Mouse (Mus musculus): ENCODE data around the gene Gldc. TPM values are rescaled to one million over a fixed set of nuclear protein-coding genes. Genes with fewer than 3 reads are reported as not detected.

Gene Gldc
- polyA plus RNA-seq, 1 experiment from 2014 or later = 13.0 TPM

GRCm38 (mm10) chr19:30166801-30167505 is 8.3 kb downstream of the Gldc start:
- Histone ChIP-seq H3K27me3 (replicated peaks; ENCODE audit: control insufficient read depth, insufficient read depth, low read length) (no peaks in the 10 kb centered on the region), H3K4me1 (ENCODE audit: control insufficient read depth, insufficient read depth, low read length) (no peaks in the 10 kb centered on the region), H3K36me3 (ENCODE audit: control insufficient read depth, insufficient read depth, low read length) (no peaks in the 10 kb centered on the region), H3K27ac (ENCODE audit: low read depth, low read length) (no peak overlapping the region), H3K4me2 (ENCODE audit: low read length) (no peak overlapping the region), H3K4me3 (ENCODE audit: low read depth, low read length) (no peak overlapping the region), H3K9me3 (replicated peaks; ENCODE audit: control insufficient read depth, low read length) (no peaks in the 10 kb centered on the region), H3K9ac (ENCODE audit: low read length) (no peak overlapping the region)
- 93% methylated on average over 20 of the region's 20 CpGs for WGBS
- DNase-seq (ENCODE audit: low spot score) (no peak), ATAC-seq (no peak)

- 59% methylated on average over 2 of the region's 2 CpGs for WGBS
- H3K27ac ChIP-seq (ENCODE audit: low read depth, low read length) = no peak overlapping the region
- H3K27me3 ChIP-seq (replicated peaks; ENCODE audit: control insufficient read depth, insufficient read depth, low read length) = no peaks in the 10 kb centered on the region
- H3K4me1 ChIP-seq (ENCODE audit: control insufficient read depth, insufficient read depth, low read length) = no peaks in the 10 kb centered on the region
- DNase-seq (ENCODE audit: low spot score) = peak; percentile 20
- no peak overlapping the region for H3K4me3 ChIP-seq (ENCODE audit: low read depth, low read length)
- H3K9ac ChIP-seq (ENCODE audit: low read length) = no peak overlapping the region
- no peak overlapping the region for H3K4me2 ChIP-seq (ENCODE audit: low read length)
- H3K36me3 ChIP-seq (ENCODE audit: control insufficient read depth, insufficient read depth, low read length) = no peaks in the 10 kb centered on the region
- no peak for ATAC-seq
- H3K9me3 ChIP-seq (replicated peaks; ENCODE audit: control insufficient read depth, low read length) = no peaks in the 10 kb centered on the region
Observed at GRCm38 (mm10) chr19:30164228-30164627, 11.0 kb downstream of the Gldc start.

GRCm38 (mm10) chr19:30162808-30163207 is 12.4 kb downstream of the Gldc start:
- Histone ChIP-seq H3K4me2 (ENCODE audit: low read length) (no peak overlapping the region), H3K27ac (ENCODE audit: low read depth, low read length) (no peak overlapping the region), H3K4me1 (ENCODE audit: control insufficient read depth, insufficient read depth, low read length) (0 out of 2 replicates have a peak, but pooled peaks cover 2% of the 10 kb centered on the region), H3K9ac (ENCODE audit: low read length) (no peak overlapping the region), H3K27me3 (replicated peaks; ENCODE audit: control insufficient read depth, insufficient read depth, low read length) (no peaks in the 10 kb centered on the region), H3K9me3 (replicated peaks; ENCODE audit: control insufficient read depth, low read length) (no peaks in the 10 kb centered on the region), H3K36me3 (ENCODE audit: control insufficient read depth, insufficient read depth, low read length) (no peaks in the 10 kb centered on the region), H3K4me3 (ENCODE audit: low read depth, low read length) (no peak overlapping the region)
- WGBS = 83% methylated on average over 5 of the region's 5 CpGs
- ATAC-seq (no peak), DNase-seq (ENCODE audit: low spot score) (no peak)

GRCm38 (mm10) chr19:30160021-30160420 is 15.2 kb downstream of the Gldc start:
- Histone ChIP-seq H3K9ac (ENCODE audit: low read length) (no peak overlapping the region), H3K36me3 (ENCODE audit: control insufficient read depth, insufficient read depth, low read length) (no peaks in the 10 kb centered on the region), H3K4me1 (ENCODE audit: control insufficient read depth, insufficient read depth, low read length) (peaks cover 16% of the 10 kb centered on the region; the same call in 1 of the 2 replicates), H3K4me2 (ENCODE audit: low read length) (no peak overlapping the region), H3K4me3 (ENCODE audit: low read depth, low read length) (no peak overlapping the region), H3K9me3 (replicated peaks; ENCODE audit: control insufficient read depth, low read length) (no peaks in the 10 kb centered on the region), H3K27me3 (replicated peaks; ENCODE audit: control insufficient read depth, insufficient read depth, low read length) (no peaks in the 10 kb centered on the region), H3K27ac (ENCODE audit: low read depth, low read length) (peak overlapping the region; percentile 27; the same call in 1 of the 2 replicates)
- ATAC-seq = peak; percentile 87
- 5% methylated on average over 2 of the region's 2 CpGs for WGBS
- peak; percentile 93 for DNase-seq (ENCODE audit: low spot score)

GRCm38 (mm10) chr19:30158189-30158588 is 17.0 kb downstream of the Gldc start:
- no peak for ATAC-seq
- 90% methylated on average over 4 of the region's 4 CpGs for WGBS

GRCm38 (mm10) chr19:30157031-30157687 is 18.1 kb downstream of the Gldc start:
- DNase-seq (ENCODE audit: low spot score) (peak; percentile 89), ATAC-seq (peak; percentile 72)
- H3K36me3 ChIP-seq (ENCODE audit: control insufficient read depth, insufficient read depth, low read length) = no peaks in the 10 kb centered on the region
- no peak overlapping the region for H3K9ac ChIP-seq (ENCODE audit: low read length)
- no peak overlapping the region for H3K27ac ChIP-seq (ENCODE audit: low read depth, low read length)
- 9% methylated on average over 12 of the region's 12 CpGs for WGBS
- no peaks in the 10 kb centered on the region for H3K9me3 ChIP-seq (replicated peaks; ENCODE audit: control insufficient read depth, low read length)
- peaks cover 25% of the 10 kb centered on the region; the same call in 1 of the 2 replicates for H3K4me1 ChIP-seq (ENCODE audit: control insufficient read depth, insufficient read depth, low read length)
- peak overlapping the region; percentile 23; the same call in 1 of the 2 replicates for H3K4me2 ChIP-seq (ENCODE audit: low read length)
- no peak overlapping the region for H3K4me3 ChIP-seq (ENCODE audit: low read depth, low read length)
- H3K27me3 ChIP-seq (replicated peaks; ENCODE audit: control insufficient read depth, insufficient read depth, low read length) = no peaks in the 10 kb centered on the region

More at GRCm38 (mm10) chr19:30158189-30158588, 17.0 kb downstream of the Gldc start:
- no peak for DNase-seq (ENCODE audit: low spot score)
- Histone ChIP-seq H3K9me3 (replicated peaks; ENCODE audit: control insufficient read depth, low read length) (no peaks in the 10 kb centered on the region), H3K9ac (ENCODE audit: low read length) (no peak overlapping the region), H3K4me2 (ENCODE audit: low read length) (no peak overlapping the region), H3K4me1 (ENCODE audit: control insufficient read depth, insufficient read depth, low read length) (peaks cover 25% of the 10 kb centered on the region; the same call in 1 of the 2 replicates), H3K36me3 (ENCODE audit: control insufficient read depth, insufficient read depth, low read length) (no peaks in the 10 kb centered on the region), H3K27ac (ENCODE audit: low read depth, low read length) (no peak overlapping the region), H3K4me3 (ENCODE audit: low read depth, low read length) (no peak overlapping the region), H3K27me3 (replicated peaks; ENCODE audit: control insufficient read depth, insufficient read depth, low read length) (no peaks in the 10 kb centered on the region)

GRCm38 (mm10) chr19:30153729-30154128 is 21.5 kb downstream of the Gldc start:
- DNase-seq (ENCODE audit: low spot score) = peak; percentile 29
- Histone ChIP-seq H3K27ac (ENCODE audit: low read depth, low read length) (no peak overlapping the region), H3K9me3 (replicated peaks; ENCODE audit: control insufficient read depth, low read length) (no peaks in the 10 kb centered on the region)

GRCm38 (mm10) chr19:30151290-30151689 is 23.9 kb downstream of the Gldc start:
- DNase-seq (ENCODE audit: low spot score) = no peak
- ATAC-seq = no peak
- Histone ChIP-seq H3K9ac (ENCODE audit: low read length) (no peak overlapping the region), H3K27me3 (replicated peaks; ENCODE audit: control insufficient read depth, insufficient read depth, low read length) (no peaks in the 10 kb centered on the region), H3K4me2 (ENCODE audit: low read length) (no peak overlapping the region), H3K36me3 (ENCODE audit: control insufficient read depth, insufficient read depth, low read length) (peaks cover 3% of the 10 kb centered on the region; the same call in 1 of the 2 replicates), H3K4me1 (ENCODE audit: control insufficient read depth, insufficient read depth, low read length) (peaks cover 12% of the 10 kb centered on the region; the same call in 1 of the 2 replicates), H3K27ac (ENCODE audit: low read depth, low read length) (no peak overlapping the region), H3K9me3 (replicated peaks; ENCODE audit: control insufficient read depth, low read length) (no peaks in the 10 kb centered on the region), H3K4me3 (ENCODE audit: low read depth, low read length) (no peak overlapping the region)
- WGBS = 90% methylated on average over 10 of the region's 10 CpGs

More at GRCm38 (mm10) chr19:30153729-30154128, 21.5 kb downstream of the Gldc start:
- WGBS = 6% methylated on average over 3 of the region's 3 CpGs
- Histone ChIP-seq H3K27me3 (replicated peaks; ENCODE audit: control insufficient read depth, insufficient read depth, low read length) (no peaks in the 10 kb centered on the region), H3K4me3 (ENCODE audit: low read depth, low read length) (no peak overlapping the region), H3K36me3 (ENCODE audit: control insufficient read depth, insufficient read depth, low read length) (no peaks in the 10 kb centered on the region; the same call in 1 of the 2 replicates), H3K4me2 (ENCODE audit: low read length) (no peak overlapping the region), H3K4me1 (ENCODE audit: control insufficient read depth, insufficient read depth, low read length) (peaks cover 25% of the 10 kb centered on the region; the same call in 1 of the 2 replicates), H3K9ac (ENCODE audit: low read length) (no peak overlapping the region)
- peak; percentile 56; the same call in 1 of the 2 replicates for ATAC-seq
